Mouse (Mus musculus): Measurements from ENCODE around the gene Qrfp.

- TF ChIP-seq CTCF (IDR thresholded peaks at IDR 0.05; ENCODE audit: low read depth, low read length): no peak
- no peak for TF ChIP-seq POLR2A (IDR thresholded peaks at IDR 0.05; ENCODE audit: borderline replicate concordance, low read depth, low read length)
Measured at GRCm38 (mm10) chr2:31836985-31837384, 26.6 kb upstream of the Qrfp start.

All from bone marrow macrophage, adult 2 months (primary cell).